Mouse (Mus musculus) stomach, postnatal 0 days (tissue): ENCODE data around the gene Sgip1.

ENCODE experiments used
- CTCF ChIP-seq: IDR thresholded peaks from 2 replicates; pipeline ENCODE4 v1.5.1; 2016; ENCODE audit warnings: antibody characterized with exemption, low read depth, mild to moderate bottlenecking, moderate library complexity
- EP300 ChIP-seq: optimal IDR thresholded peaks from 2 replicates; pipeline ENCODE3; 2016; ENCODE audit warnings: antibody characterized with exemption

DNA sequence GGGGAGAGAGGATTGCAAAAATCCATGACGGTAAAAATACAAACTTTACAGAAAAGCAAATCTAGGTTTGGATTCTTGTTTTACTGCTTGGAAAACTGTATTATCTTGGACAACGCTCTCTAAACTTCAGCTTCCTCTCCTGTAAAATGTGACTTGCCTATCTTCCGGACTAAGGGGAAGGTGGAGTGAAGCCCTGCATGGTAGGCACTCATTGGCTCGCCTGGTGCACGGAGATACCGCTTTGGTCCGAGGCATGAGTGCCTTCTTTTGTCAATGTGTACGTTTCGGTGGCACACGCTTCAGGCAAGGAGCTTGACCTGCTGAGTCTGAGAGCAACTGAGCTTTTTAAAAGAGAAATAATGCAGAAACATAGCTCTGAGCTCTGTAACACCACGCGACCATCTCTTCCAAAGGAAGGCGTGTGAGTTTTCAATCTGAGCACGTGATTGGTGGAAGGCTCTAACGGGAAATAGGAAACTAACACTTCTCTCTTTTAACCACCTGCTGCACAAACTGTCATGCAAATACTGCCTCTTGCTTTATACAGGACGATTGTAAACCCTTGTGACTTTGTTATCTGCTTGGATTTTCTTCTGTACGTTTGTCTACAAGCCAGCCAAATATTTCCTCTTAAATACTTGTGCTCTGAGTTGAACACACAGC lies 214.3 kb downstream of the Sgip1 start:
- no peak for TF ChIP-seq CTCF
- no peak for TF ChIP-seq EP300
